Mouse (Mus musculus) midbrain, postnatal 0 days (tissue): ENCODE results near the gene Gm11168. TPM values are rescaled to one million over a fixed set of nuclear protein-coding genes. Genes with fewer than 3 reads are reported as not detected.
A peak's percentile ranks its signal among the peaks of the same experiment; 100 is the strongest.
"Not testable (repeated sequence)": the region's sequence is repeated elsewhere in the genome, so short reads cannot be mapped to it uniquely, and the experiment has no call there.

Experiments
- ATAC-seq: fragments of 200-750 bp; cut with Nextera tagmentation; 2 replicates; pipeline ENCODE4 v1.8.0; 2017; ENCODE audit warnings: moderate number of reproducible peaks, mild to moderate bottlenecking, moderate TSS enrichment, moderate library complexity; ENCODE audit not compliant: low FRiP score
- DNase-seq: peaks from one replicate; pipeline ENCODE4 v3.0.0-alpha.2; 2015; ENCODE audit warnings: low spot score
- H3K27ac ChIP-seq: fragments of 300-500 bp; sonication (generic); 2 replicates; pipeline ENCODE4 v1.5.1; 2014; ENCODE audit warnings: low read depth, mild to moderate bottlenecking, low read length, mixed read lengths
- H3K27me3 ChIP-seq: fragments of 300-500 bp; sonication (generic); 2 replicates; pipeline ENCODE4 v1.6.1; 2014; ENCODE audit warnings: low read length, control low read depth, mixed read lengths; ENCODE audit not compliant: insufficient read depth
- H3K36me3 ChIP-seq: fragments of 300-500 bp; sonication (generic); 2 replicates; pipeline ENCODE4 v1.6.1; 2014; ENCODE audit warnings: low read length, control low read depth, mixed read lengths; ENCODE audit not compliant: insufficient read depth
- H3K4me1 ChIP-seq: fragments of 300-500 bp; sonication (generic); 2 replicates; pipeline ENCODE4 v1.6.1; 2014; ENCODE audit warnings: mild to moderate bottlenecking, control low read depth, antibody characterized with exemption, low read length, mixed read lengths; ENCODE audit not compliant: insufficient read depth
- H3K4me2 ChIP-seq: fragments of 300-500 bp; sonication (generic); 2 replicates; pipeline ENCODE4 v1.6.1; 2014; ENCODE audit warnings: low read depth, mild to moderate bottlenecking, low read length, mixed read lengths; ENCODE audit not compliant: poor library complexity, severe bottlenecking
- H3K4me3 ChIP-seq: fragments of 300-500 bp; sonication (generic); 2 replicates; pipeline ENCODE4 v1.5.1; 2014; ENCODE audit warnings: low read depth, mild to moderate bottlenecking, low read length, moderate library complexity
- H3K9ac ChIP-seq: fragments of 300-500 bp; sonication (generic); replicated peaks from 2 replicates; pipeline ENCODE4 v1.6.1; 2014; ENCODE audit warnings: mild to moderate bottlenecking, low read length, moderate library complexity, mixed read lengths; ENCODE audit not compliant: poor library complexity, severe bottlenecking
- H3K9me3 ChIP-seq: fragments of 300-500 bp; sonication (generic); 2 replicates; pipeline ENCODE4 v1.6.1; 2016; ENCODE audit warnings: low read length, control low read depth
- WGBS: fragments of 180-500 bp; shearing (Covaris S2); extraction: QIAGEN DNeasy Blood & Tissue Kit; methylation state at CpG from one replicate; pipeline ENCODE4 v1.1.7; 2014; 5-methylcytosine and 5-hydroxymethylcytosine counted together
- polyA plus RNA-seq: library from polyadenylated mRNA; unstranded; fragments of >200 nt; fragmentation: Nextera tagmentation; extraction: Ambion mirVana; gene quantifications from 2 replicates; pipeline ENCODE4 v1.2.1, GENCODE M21; 2015
- total RNA-seq: library from RNA; depleted of rRNA; stranded (reverse); fragments of >200 nt; gene quantifications from 2 replicates; pipeline ENCODE4 v1.2.3, GENCODE M21; 2014

Gm11168 gene
- total and polyA plus RNA-seq, 2 experiments from 2014 or later, result not detected

DNA sequence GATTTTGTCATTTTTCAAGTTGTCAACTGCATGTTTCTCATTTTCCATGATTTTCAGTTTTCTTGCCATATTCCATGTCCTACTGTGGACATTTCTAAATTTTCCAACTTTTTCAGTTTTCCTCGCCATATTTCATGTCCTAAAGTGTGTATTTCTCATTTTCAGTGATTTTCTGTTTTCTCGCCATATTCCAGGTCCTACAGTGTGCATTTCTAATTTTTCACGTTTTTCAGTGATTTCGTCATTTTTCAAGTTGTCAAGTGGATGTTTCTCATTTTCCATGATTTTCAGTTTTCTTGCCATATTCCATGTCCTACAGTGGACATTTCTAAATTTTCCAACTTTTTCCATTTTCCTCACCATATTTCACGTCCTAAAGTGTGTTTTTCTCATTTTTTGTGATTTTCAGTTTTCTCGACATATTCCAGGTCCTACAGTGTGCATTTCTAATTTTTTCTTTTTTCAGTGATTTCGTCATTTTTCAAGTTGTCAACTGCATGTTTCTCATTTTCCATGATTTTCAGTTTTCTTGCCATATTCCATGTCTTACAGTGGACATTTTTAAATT lies 9.0 kb downstream of the Gm11168 start:
- not testable (repeated sequence) for H3K9ac ChIP-seq, H3K4me3 ChIP-seq, DNase-seq, H3K4me2 ChIP-seq, H3K27ac ChIP-seq, ATAC-seq, H3K36me3 ChIP-seq, H3K27me3 ChIP-seq, H3K9me3 ChIP-seq, H3K4me1 ChIP-seq
- 86% methylated on average over 2 of the region's 7 CpGs for WGBS

DNA sequence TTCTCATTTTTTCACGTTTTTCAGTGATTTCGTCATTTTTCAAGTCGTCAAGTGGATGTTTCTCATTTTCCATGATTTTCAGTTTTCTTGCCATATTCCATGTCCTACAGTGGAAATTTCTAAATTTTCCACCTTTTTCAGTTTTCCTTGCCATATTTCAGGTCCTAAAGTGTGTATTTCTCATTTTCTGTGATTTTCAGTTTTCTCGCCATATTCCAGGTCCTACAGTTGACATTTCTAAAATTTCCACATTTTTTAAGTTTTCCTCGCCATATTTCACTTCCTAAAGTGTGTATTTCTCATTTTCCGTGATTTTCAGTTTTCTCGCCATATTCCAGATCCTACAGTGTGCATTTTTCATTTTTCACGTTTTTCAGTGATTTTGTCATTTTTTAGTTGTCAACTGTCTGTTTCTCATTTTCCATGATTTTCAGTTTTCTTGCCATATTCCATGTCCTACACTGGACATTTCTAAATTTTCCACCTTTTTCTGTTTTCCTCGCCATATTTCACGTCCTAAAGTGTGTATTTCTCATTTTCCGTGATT lies 9.7 kb downstream of the Gm11168 start, which contains the start of gene Gm10721:
Gene Gm10721 (plus strand): TSS at position 408 of the 547 bp plus-strand sequence.
- H3K27ac ChIP-seq, H3K4me1 ChIP-seq, H3K36me3 ChIP-seq, H3K4me2 ChIP-seq, DNase-seq, H3K4me3 ChIP-seq, H3K27me3 ChIP-seq, H3K9ac ChIP-seq, H3K9me3 ChIP-seq: not testable (repeated sequence)
- WGBS, result no CpG with 5 or more reads among the region's 11 CpGs
- peak; percentile 73 for ATAC-seq

- not testable (repeated sequence) for DNase-seq, H3K4me3 ChIP-seq, H3K27me3 ChIP-seq, H3K9me3 ChIP-seq, H3K27ac ChIP-seq, H3K4me1 ChIP-seq, ATAC-seq, H3K9ac ChIP-seq, H3K4me2 ChIP-seq, H3K36me3 ChIP-seq
- 67% methylated on average over 4 of the region's 9 CpGs for WGBS
Observed at GRCm38 (mm10) chr9:3015354-3015753, 12.2 kb downstream of the Gm11168 start, which contains the start of gene Gm10720. TSS of gene Gm10720 (plus strand) at chr9:3015654.

DNA sequence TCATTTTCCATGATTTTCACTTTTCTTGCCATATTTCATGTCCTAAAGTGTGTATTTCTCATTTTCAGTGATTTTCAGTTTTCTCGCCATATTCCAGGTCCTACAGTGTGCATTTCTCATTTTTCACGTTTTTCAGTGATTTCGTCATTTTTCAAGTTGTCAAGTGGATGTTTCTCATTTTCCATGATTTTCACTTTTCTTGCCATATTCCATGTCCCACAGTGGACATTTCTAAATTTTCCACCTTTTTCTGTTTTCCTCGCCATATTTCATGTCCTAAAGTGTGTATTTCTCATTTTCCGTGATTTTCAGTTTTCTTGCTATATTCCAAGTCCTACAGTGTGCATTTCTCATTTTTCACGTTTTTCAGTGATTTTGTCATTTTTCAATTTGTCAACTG lies 12.8 kb downstream of the Gm11168 start:
- H3K4me1 ChIP-seq, H3K27ac ChIP-seq, DNase-seq, H3K4me3 ChIP-seq, H3K4me2 ChIP-seq, H3K9me3 ChIP-seq, H3K36me3 ChIP-seq, H3K9ac ChIP-seq, H3K27me3 ChIP-seq, ATAC-seq: not testable (repeated sequence)
- WGBS, result 80% methylated on average over 4 of the region's 6 CpGs

- H3K36me3 ChIP-seq, H3K4me3 ChIP-seq, H3K9ac ChIP-seq, H3K27ac ChIP-seq, ATAC-seq, H3K4me2 ChIP-seq, DNase-seq, H3K4me1 ChIP-seq, H3K9me3 ChIP-seq, H3K27me3 ChIP-seq: not testable (repeated sequence)
- WGBS, result no CpG with 5 or more reads among the region's 9 CpGs
Observed at GRCm38 (mm10) chr9:3017108-3017507, 14.0 kb downstream of the Gm11168 start, which contains the start of gene Gm10719. TSS of gene Gm10719 (plus strand) at chr9:3017408.

- not testable (repeated sequence) for DNase-seq, H3K9ac ChIP-seq, H3K4me1 ChIP-seq, H3K4me2 ChIP-seq, ATAC-seq, H3K36me3 ChIP-seq, H3K27me3 ChIP-seq, H3K27ac ChIP-seq, H3K4me3 ChIP-seq, H3K9me3 ChIP-seq
- 76% methylated on average over 9 of the region's 9 CpGs for WGBS
Observed at GRCm38 (mm10) chr9:3018944-3019343, 15.8 kb downstream of the Gm11168 start.

GRCm38 (mm10) chr9:3019835-3020727 lies 16.9 kb downstream of the Gm11168 start:
- H3K9me3 ChIP-seq, H3K4me2 ChIP-seq, H3K27ac ChIP-seq, H3K36me3 ChIP-seq, H3K4me1 ChIP-seq, H3K9ac ChIP-seq, DNase-seq, H3K27me3 ChIP-seq, H3K4me3 ChIP-seq: not testable (repeated sequence)
- 74% methylated on average over 11 of the region's 19 CpGs for WGBS
- peak; percentile 73; the same call in 1 of the 2 replicates for ATAC-seq

DNA sequence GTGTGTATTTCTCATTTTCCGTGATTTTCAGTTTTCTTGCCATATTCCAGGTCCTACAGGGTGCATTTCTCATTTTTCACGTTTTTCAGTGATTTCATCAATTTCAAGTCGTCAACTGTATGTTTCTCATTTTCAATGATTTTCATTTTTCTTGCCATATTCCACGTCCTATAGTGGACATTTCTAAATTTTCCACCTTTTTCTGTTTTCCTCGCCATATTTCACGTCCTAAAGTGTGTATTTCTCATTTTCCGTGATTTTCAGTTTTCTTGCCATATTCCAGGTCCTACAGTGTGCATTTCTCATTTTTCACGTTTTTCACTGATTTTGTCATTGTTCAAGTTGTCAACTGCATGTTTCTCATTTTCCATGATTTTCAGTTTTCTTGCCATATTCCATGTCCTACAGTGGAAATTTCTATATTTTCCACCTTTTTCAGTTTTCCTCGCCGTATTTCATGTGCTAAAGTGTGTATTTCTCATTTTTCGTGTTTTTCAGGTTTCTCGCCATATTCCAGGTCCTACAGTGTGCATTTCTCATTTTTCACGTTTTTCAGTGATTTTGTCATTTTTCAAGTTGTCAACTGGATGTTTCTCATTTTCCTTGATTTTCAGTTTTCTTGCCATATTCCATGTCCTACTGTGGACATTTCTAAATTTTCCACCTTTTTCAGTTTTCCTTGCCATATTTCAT lies 19.3 kb downstream of the Gm11168 start:
- not testable (repeated sequence) for H3K4me1 ChIP-seq, H3K4me3 ChIP-seq, ATAC-seq, H3K9ac ChIP-seq, H3K27me3 ChIP-seq, H3K9me3 ChIP-seq, H3K4me2 ChIP-seq, H3K36me3 ChIP-seq, H3K27ac ChIP-seq
- DNase-seq, result peak; percentile 1
- 74% methylated on average over 9 of the region's 13 CpGs for WGBS
